Mouse (Mus musculus) heart, postnatal 0 days (tissue): ENCODE data around the gene Zfp871.

Source experiments
- CTCF ChIP-seq: IDR thresholded peaks from 2 replicates; pipeline ENCODE4 v1.5.1; 2016; ENCODE audit warnings: antibody characterized with exemption, control low read depth, low read depth
- EP300 ChIP-seq: IDR thresholded peaks from 2 replicates; pipeline ENCODE4 v1.6.1; 2016; ENCODE audit warnings: antibody characterized with exemption, low read depth

- TF ChIP-seq CTCF (no peak), EP300 (no peak)
Measured at GRCm38 (mm10) chr17:32786944-32787343, 1.1 kb downstream of the Zfp871 start.
